Mouse (Mus musculus) embryo, embryonic 11 days (tissue): ENCODE results near the gene Flcn.

ENCODE experiments used
- DNase-seq: peaks from one replicate; pipeline ENCODE4 v3.0.0-alpha.2; 2015

Flcn gene

GRCm38 (mm10) chr11:59759626-59760025, 50.2 kb downstream of the Flcn start:
- no peak for DNase-seq

GRCm38 (mm10) chr11:59759178-59759577, 50.6 kb downstream of the Flcn start:
- no peak for DNase-seq

- DNase-seq = no peak
These were observed 51.4 kb downstream of the Flcn start for GRCm38 (mm10) chr11:59758191-59758985.

GRCm38 (mm10) chr11:59756351-59756750, 53.5 kb downstream of the Flcn start:
- DNase-seq = no peak

- no peak for DNase-seq
These were observed 55.3 kb downstream of the Flcn start for GRCm38 (mm10) chr11:59754504-59754903.

- DNase-seq = no peak
These were observed 60.8 kb downstream of the Flcn start for GRCm38 (mm10) chr11:59749050-59749449.

GRCm38 (mm10) chr11:59746614-59747013, 63.2 kb downstream of the Flcn start:
- DNase-seq = peak; percentile 39

- no peak for DNase-seq
These were observed 64.0 kb downstream of the Flcn start for GRCm38 (mm10) chr11:59745851-59746250.

- DNase-seq = no peak
These were observed 65.4 kb downstream of the Flcn start for GRCm38 (mm10) chr11:59744374-59744773.

GRCm38 (mm10) chr11:59743712-59744111, 66.1 kb downstream of the Flcn start:
- DNase-seq = no peak

GRCm38 (mm10) chr11:59743307-59743706, 66.5 kb downstream of the Flcn start:
- no peak for DNase-seq

GRCm38 (mm10) chr11:59741915-59742314, 67.9 kb downstream of the Flcn start:
- DNase-seq = no peak
